Mouse (Mus musculus) limb, embryonic 12.5 days (tissue): ENCODE data around the gene Gm37240. TPM values are rescaled to one million over a fixed set of nuclear protein-coding genes. Genes with fewer than 3 reads are reported as not detected.

ENCODE experiments used
- ATAC-seq: fragments of 200-750 bp; cut with Nextera tagmentation; 2 replicates; pipeline ENCODE4 v1.8.0; 2017; ENCODE audit warnings: low read depth, moderate TSS enrichment; ENCODE audit not compliant: insufficient number of reproducible peaks, insufficient read depth, low FRiP score, low TSS enrichment
- H3K27ac ChIP-seq: fragments of 300-500 bp; sonication (generic); 2 replicates; pipeline ENCODE4 v1.5.1; 2016; ENCODE audit warnings: mild to moderate bottlenecking, moderate library complexity
- H3K27me3 ChIP-seq: fragments of 300-500 bp; sonication (generic); 2 replicates; pipeline ENCODE4 v1.6.1; 2016; ENCODE audit warnings: mild to moderate bottlenecking, moderate library complexity
- H3K36me3 ChIP-seq: fragments of 300-500 bp; sonication (generic); 2 replicates; pipeline ENCODE4 v1.6.1; 2016; ENCODE audit warnings: mild to moderate bottlenecking, moderate library complexity
- H3K4me1 ChIP-seq: fragments of 300-500 bp; sonication (generic); replicated peaks from 2 replicates; pipeline ENCODE4 v1.6.1; 2016
- H3K4me2 ChIP-seq: fragments of 300-500 bp; sonication (generic); 2 replicates; pipeline ENCODE4 v1.6.1; 2016; ENCODE audit warnings: mild to moderate bottlenecking, moderate library complexity
- H3K4me3 ChIP-seq: fragments of 300-500 bp; sonication (generic); replicated peaks from 2 replicates; pipeline ENCODE4 v1.5.1; 2016; ENCODE audit warnings: mild to moderate bottlenecking
- H3K9ac ChIP-seq: fragments of 300-500 bp; sonication (generic); replicated peaks from 2 replicates; pipeline ENCODE4 v1.6.1; 2016; ENCODE audit warnings: mild to moderate bottlenecking, moderate library complexity
- H3K9me3 ChIP-seq: fragments of 300-500 bp; sonication (generic); 2 replicates; pipeline ENCODE4 v1.6.1; 2016; ENCODE audit warnings: mild to moderate bottlenecking, moderate library complexity
- WGBS: fragments of 180-500 bp; shearing (Covaris S2); methylation state at CpG from one replicate; pipeline ENCODE4 v1.1.7; 2016; 5-methylcytosine and 5-hydroxymethylcytosine counted together
- polyA plus RNA-seq: library from polyadenylated mRNA; unstranded; fragments of >200 nt; fragmentation: Nextera tagmentation; extraction: Ambion mirVana; gene quantifications from 2 replicates; pipeline ENCODE4 v1.2.1, GENCODE M21; 2016

Gene Gm37240
- polyA plus RNA-seq, 1 experiment from 2014 or later, result 3.4 TPM

DNA sequence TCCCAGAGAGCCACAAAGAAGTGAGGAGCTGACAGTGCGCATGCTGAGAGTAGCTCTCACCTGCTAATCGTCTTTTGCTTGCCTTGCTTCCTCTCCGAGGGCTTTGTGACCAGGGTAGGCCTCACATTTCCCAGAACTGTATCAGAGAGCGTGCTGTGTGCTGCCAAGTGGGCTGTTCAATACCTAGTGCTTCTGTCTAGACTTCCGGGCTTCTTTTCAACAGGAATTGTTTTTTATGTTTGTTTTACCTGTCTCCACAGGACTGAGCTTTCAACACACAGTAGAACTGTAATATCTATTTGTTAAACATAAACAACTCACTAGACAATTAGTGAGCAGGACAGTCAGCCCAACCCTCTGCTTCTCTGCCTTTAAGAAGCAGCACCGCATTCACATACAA, 42.0 kb downstream of the Gm37240 start:
- no peaks in the 10 kb centered on the region for H3K27me3 ChIP-seq
- no peaks in the 10 kb centered on the region for H3K36me3 ChIP-seq
- no peak overlapping the region for H3K4me2 ChIP-seq
- no peaks in the 10 kb centered on the region for H3K9me3 ChIP-seq
- WGBS, result 85% methylated on average over 6 of the region's 6 CpGs
- no peak overlapping the region for H3K27ac ChIP-seq
- peaks cover 17% of the 10 kb centered on the region for H3K4me1 ChIP-seq
- no peak overlapping the region for H3K4me3 ChIP-seq
- no peak for ATAC-seq
- no peak overlapping the region for H3K9ac ChIP-seq

GRCm38 (mm10) chr3:85842881-85843218, 44.5 kb downstream of the Gm37240 start:
- Histone ChIP-seq H3K27me3 (no peaks in the 10 kb centered on the region), H3K9me3 (no peaks in the 10 kb centered on the region), H3K27ac (peak overlapping the region; percentile 88), H3K4me2 (0 out of 2 replicates have a peak overlapping the region, but pooled peaks have one; percentile 32), H3K36me3 (no peaks in the 10 kb centered on the region), H3K4me3 (no peak overlapping the region), H3K4me1 (peaks cover 17% of the 10 kb centered on the region), H3K9ac (no peak overlapping the region)
- ATAC-seq, result no peak

GRCm38 (mm10) chr3:85842177-85842880, 45.0 kb downstream of the Gm37240 start:
- H3K4me3 ChIP-seq, result no peak overlapping the region
- H3K9me3 ChIP-seq, result no peaks in the 10 kb centered on the region
- ATAC-seq, result no peak
- H3K4me2 ChIP-seq, result peak overlapping the region; percentile 32
- peak overlapping the region; percentile 88 for H3K27ac ChIP-seq
- H3K36me3 ChIP-seq, result no peaks in the 10 kb centered on the region
- H3K27me3 ChIP-seq, result no peaks in the 10 kb centered on the region
- H3K4me1 ChIP-seq, result peaks cover 17% of the 10 kb centered on the region
- no peak overlapping the region; the same call in 1 of the 2 replicates for H3K9ac ChIP-seq
- 18% methylated on average over 9 of the region's 9 CpGs for WGBS

GRCm38 (mm10) chr3:85841454-85842176, 45.7 kb downstream of the Gm37240 start:
- H3K27me3 ChIP-seq, result no peaks in the 10 kb centered on the region
- H3K4me1 ChIP-seq, result peaks cover 17% of the 10 kb centered on the region
- ATAC-seq, result no peak; the same call in 1 of the 2 replicates
- WGBS, result 21% methylated on average over 2 of the region's 2 CpGs
- no peaks in the 10 kb centered on the region for H3K36me3 ChIP-seq
- H3K27ac ChIP-seq, result peak overlapping the region; percentile 88
- H3K4me3 ChIP-seq, result no peak overlapping the region
- no peak overlapping the region for H3K9ac ChIP-seq
- H3K9me3 ChIP-seq, result no peaks in the 10 kb centered on the region
- no peak overlapping the region; the same call in 1 of the 2 replicates for H3K4me2 ChIP-seq

DNA sequence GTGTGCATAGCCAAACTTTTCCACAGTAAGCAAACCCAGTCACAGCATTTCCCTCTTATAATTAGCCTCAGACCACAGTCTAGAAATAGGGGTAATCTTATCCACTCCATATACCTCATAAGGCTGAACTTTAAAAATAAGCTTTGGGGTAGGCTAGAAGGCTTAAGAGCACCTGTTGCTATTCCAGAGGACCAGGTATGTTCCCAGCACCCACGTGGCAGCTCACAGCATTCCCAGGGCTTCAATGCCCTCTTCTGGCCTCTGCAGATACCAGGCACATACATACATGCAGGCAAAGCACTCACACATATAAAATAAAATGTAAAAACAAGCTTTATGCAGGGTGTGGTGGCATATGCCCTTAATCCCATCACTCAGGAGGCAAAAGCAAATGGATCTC, 53.7 kb downstream of the Gm37240 start:
- H3K9ac ChIP-seq, result no peak overlapping the region
- no peaks in the 10 kb centered on the region for H3K36me3 ChIP-seq
- no peak overlapping the region for H3K4me2 ChIP-seq
- H3K27ac ChIP-seq, result no peak overlapping the region
- H3K27me3 ChIP-seq, result no peaks in the 10 kb centered on the region
- 84% methylated on average over 1 of the region's 1 CpGs for WGBS
- ATAC-seq, result no peak
- H3K9me3 ChIP-seq, result no peaks in the 10 kb centered on the region
- no peak overlapping the region for H3K4me3 ChIP-seq
- H3K4me1 ChIP-seq, result peaks cover 6% of the 10 kb centered on the region; the same call in 1 of the 2 replicates

DNA sequence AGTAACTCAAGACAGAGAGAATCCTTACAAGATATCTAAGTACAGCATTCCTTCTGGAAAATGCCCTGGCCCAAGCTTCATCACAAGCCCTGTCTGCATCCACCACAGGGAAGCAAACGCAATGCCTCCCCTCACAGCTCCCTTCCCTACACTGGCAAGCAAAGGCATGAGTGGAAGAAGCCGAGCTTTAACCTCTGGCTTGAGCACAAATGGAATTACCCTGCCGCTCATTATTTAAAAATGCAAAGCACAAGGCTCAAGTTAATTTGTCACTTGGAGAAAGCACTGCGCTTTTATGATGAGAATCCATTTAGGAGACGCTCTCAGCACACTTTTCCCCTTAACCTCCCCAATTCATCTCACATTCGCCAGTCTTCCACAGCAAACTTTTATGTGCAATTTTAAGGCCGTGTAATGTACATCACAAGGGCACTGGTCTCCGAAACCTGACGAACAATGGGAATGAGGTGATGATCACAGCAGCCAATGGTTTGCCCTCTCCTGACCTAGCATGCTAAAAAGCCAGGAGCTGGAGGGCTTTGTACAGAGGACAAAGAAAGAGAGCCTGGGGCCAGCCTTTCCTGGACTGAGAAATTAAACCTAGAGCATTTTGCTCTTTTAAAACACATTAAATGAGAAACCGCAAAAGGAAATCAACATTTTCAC, 54.7 kb downstream of the Gm37240 start:
- Histone ChIP-seq H3K27ac (no peak overlapping the region), H3K36me3 (no peaks in the 10 kb centered on the region), H3K27me3 (no peaks in the 10 kb centered on the region), H3K4me3 (no peak overlapping the region), H3K4me1 (peaks cover 6% of the 10 kb centered on the region; the same call in 1 of the 2 replicates), H3K9ac (no peak overlapping the region), H3K9me3 (no peaks in the 10 kb centered on the region), H3K4me2 (no peak overlapping the region)
- no peak for ATAC-seq
- 56% methylated on average over 10 of the region's 10 CpGs for WGBS

- H3K9me3 ChIP-seq, result no peaks in the 10 kb centered on the region
- no peaks in the 10 kb centered on the region for H3K36me3 ChIP-seq
- no peak for ATAC-seq
- H3K4me3 ChIP-seq, result no peak overlapping the region
- peaks cover 6% of the 10 kb centered on the region; the same call in 1 of the 2 replicates for H3K4me1 ChIP-seq
- H3K27ac ChIP-seq, result no peak overlapping the region
- no peak overlapping the region for H3K9ac ChIP-seq
- no peak overlapping the region for H3K4me2 ChIP-seq
- no peaks in the 10 kb centered on the region for H3K27me3 ChIP-seq
- WGBS, result 89% methylated on average over 1 of the region's 1 CpGs
Observed at GRCm38 (mm10) chr3:85831785-85832184, 55.5 kb downstream of the Gm37240 start.

DNA sequence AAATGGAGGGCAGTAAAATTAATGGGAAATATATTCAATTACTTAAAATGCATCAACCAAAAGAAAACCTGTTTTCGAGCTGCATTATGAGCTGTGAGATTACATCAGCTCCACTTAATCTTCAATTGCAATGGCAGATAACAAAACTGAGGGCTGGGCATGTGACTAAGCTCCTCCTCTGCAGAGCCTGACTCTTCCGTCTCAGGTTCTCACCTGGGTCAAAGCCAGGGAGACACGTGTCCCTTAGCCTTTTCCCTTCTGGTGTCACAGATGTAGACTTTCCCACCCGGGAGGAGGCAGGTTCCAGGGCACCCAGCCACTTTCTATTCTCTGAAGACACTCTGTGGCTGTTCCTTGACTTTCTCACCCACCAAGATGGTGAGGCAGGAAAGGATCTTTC, 58.3 kb downstream of the Gm37240 start:
- H3K36me3 ChIP-seq, result no peaks in the 10 kb centered on the region
- no peak overlapping the region for H3K4me3 ChIP-seq
- no peak overlapping the region for H3K27ac ChIP-seq
- no peak overlapping the region for H3K4me2 ChIP-seq
- H3K9me3 ChIP-seq, result no peaks in the 10 kb centered on the region
- H3K27me3 ChIP-seq, result no peaks in the 10 kb centered on the region
- 49% methylated on average over 4 of the region's 4 CpGs for WGBS
- H3K9ac ChIP-seq, result no peak overlapping the region
- peaks cover 6% of the 10 kb centered on the region; the same call in 1 of the 2 replicates for H3K4me1 ChIP-seq
- ATAC-seq, result no peak

DNA sequence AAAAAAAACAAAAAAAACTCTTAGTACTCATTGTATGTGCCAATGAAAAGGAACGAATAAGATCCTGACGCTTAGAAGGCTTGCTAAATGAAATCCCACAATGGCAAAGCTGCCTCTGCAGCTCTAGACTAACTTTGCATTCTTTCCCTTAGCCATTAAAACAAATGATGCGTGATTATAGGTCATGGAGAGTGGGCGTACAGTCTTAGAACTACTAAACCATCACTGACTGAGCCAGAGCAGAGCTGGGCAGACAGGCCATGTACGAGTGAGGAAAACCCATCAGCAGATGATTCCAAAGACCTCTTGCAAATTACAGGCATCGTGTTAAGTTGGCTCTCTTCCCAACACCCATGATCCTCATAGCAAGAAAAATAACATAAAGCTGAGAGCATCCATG, 59.5 kb downstream of the Gm37240 start:
- H3K9me3 ChIP-seq, result no peaks in the 10 kb centered on the region
- H3K4me3 ChIP-seq, result no peak overlapping the region
- no peak overlapping the region for H3K9ac ChIP-seq
- no peaks in the 10 kb centered on the region for H3K36me3 ChIP-seq
- WGBS, result 79% methylated on average over 6 of the region's 6 CpGs
- peaks cover 4% of the 10 kb centered on the region; the same call in 1 of the 2 replicates for H3K4me1 ChIP-seq
- H3K27me3 ChIP-seq, result no peaks in the 10 kb centered on the region
- no peak for ATAC-seq
- no peak overlapping the region for H3K4me2 ChIP-seq
- no peak overlapping the region for H3K27ac ChIP-seq

DNA sequence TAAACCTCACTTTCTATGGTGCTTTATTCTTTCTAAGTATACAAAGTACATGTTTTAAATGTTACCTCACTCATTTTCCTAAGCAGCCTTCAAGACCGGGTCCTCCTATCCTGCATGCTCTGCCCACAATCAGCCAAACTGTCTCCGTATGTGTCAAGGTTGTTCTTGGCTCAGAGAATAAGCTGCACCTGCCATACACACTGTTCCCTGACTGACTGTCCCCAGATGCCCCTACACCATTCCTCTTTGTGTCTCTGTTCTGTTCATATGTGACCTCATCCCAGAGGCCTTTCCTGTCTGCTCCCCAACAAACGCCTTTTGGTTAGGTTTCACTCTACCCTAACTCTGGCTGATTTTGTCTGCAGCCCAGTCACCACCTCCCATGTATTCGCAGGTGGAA, 60.0 kb downstream of the Gm37240 start:
- no peak overlapping the region for H3K4me2 ChIP-seq
- no peak overlapping the region for H3K9ac ChIP-seq
- peaks cover 3% of the 10 kb centered on the region; the same call in 1 of the 2 replicates for H3K4me1 ChIP-seq
- no peak overlapping the region for H3K4me3 ChIP-seq
- WGBS, result 73% methylated on average over 4 of the region's 4 CpGs
- ATAC-seq, result no peak
- H3K27me3 ChIP-seq, result 0 out of 2 replicates have a peak, but pooled peaks cover 2% of the 10 kb centered on the region
- H3K36me3 ChIP-seq, result no peaks in the 10 kb centered on the region
- no peaks in the 10 kb centered on the region for H3K9me3 ChIP-seq
- H3K27ac ChIP-seq, result no peak overlapping the region

DNA sequence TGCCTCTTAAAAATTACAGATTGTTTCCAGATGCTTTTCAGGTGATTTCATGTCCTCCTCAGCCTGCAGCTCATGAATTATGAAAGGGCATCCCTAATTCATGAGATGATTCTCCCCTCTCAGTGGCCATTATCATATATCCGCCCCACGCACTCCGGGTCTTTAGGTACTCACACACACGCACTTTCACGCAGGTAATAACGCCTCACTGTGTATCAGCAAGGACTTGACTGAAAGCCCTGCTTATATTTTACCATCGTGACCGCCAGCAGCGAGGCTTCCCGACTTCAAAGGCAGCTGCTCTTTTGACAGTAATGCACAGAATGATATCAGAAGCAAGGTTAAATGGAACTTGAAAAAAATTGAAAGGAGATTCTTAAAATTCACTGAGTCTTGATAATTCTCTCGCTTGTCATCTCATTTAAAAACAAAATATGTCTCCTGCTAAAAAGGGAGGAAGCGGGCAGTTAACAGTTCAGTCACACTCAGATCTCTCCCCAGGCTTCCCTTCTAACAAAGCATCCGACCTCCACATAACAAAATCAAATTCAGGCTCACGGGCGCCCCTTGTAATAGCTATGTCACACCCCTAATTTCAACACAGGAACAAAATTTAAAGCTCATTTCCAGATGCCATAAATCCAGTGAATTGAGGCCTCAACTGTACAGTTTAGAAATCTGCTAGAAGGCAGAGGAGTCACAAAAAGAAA, 66.3 kb downstream of the Gm37240 start:
- no peaks in the 10 kb centered on the region for H3K9me3 ChIP-seq
- 0 out of 2 replicates have a peak, but pooled peaks cover 2% of the 10 kb centered on the region for H3K27me3 ChIP-seq
- no peak overlapping the region for H3K4me3 ChIP-seq
- no peaks in the 10 kb centered on the region for H3K36me3 ChIP-seq
- H3K4me2 ChIP-seq, result no peak overlapping the region
- H3K4me1 ChIP-seq, result peaks cover 13% of the 10 kb centered on the region
- no peak for ATAC-seq
- WGBS, result 45% methylated on average over 15 of the region's 15 CpGs
- no peak overlapping the region for H3K27ac ChIP-seq
- no peak overlapping the region for H3K9ac ChIP-seq
